Mouse (Mus musculus) myocyte (in vitro differentiated cells): ENCODE measurements around the gene Tcf25.

Source experiments
- E2F4 ChIP-seq: IDR thresholded peaks from one replicate; pipeline ENCODE4 v1.6.1; 2011; ENCODE audit warnings: mild to moderate bottlenecking, control low read depth, moderate library complexity; ENCODE audit not compliant: insufficient read depth
- MAX ChIP-seq: IDR thresholded peaks from one replicate; pipeline ENCODE4 v1.6.1; 2011; ENCODE audit warnings: low read depth, mild to moderate bottlenecking, control low read depth
- POLR2A ChIP-seq: IDR thresholded peaks from one replicate; pipeline ENCODE4 v1.6.1; 2011; ENCODE audit warnings: low read depth, mild to moderate bottlenecking, control low read depth, moderate library complexity; ENCODE audit not compliant: insufficient read length
- POLR2AphosphoS2 ChIP-seq: IDR thresholded peaks from one replicate; pipeline ENCODE4 v1.6.1; 2011; ENCODE audit warnings: low read depth, control low read depth; ENCODE audit not compliant: insufficient read length

GRCm38 (mm10) chr8:123414255-123414654, 40.7 kb downstream of the Tcf25 start:
- TF ChIP-seq POLR2A (no peak), E2F4 (no peak), MAX (no peak), POLR2AphosphoS2 (no peak)
